Mouse (Mus musculus): Measurements from ENCODE around the gene Atp5e. TPM values are rescaled to one million over a fixed set of nuclear protein-coding genes. Genes with fewer than 3 reads are reported as not detected.
A peak's percentile ranks its signal among the peaks of the same experiment; 100 is the strongest.

The Atp5e gene
- 100 to 1,000 TPM; 705 to 752 TPM for polyA plus RNA-seq (2017; shearing (Covaris generic))

DNA sequence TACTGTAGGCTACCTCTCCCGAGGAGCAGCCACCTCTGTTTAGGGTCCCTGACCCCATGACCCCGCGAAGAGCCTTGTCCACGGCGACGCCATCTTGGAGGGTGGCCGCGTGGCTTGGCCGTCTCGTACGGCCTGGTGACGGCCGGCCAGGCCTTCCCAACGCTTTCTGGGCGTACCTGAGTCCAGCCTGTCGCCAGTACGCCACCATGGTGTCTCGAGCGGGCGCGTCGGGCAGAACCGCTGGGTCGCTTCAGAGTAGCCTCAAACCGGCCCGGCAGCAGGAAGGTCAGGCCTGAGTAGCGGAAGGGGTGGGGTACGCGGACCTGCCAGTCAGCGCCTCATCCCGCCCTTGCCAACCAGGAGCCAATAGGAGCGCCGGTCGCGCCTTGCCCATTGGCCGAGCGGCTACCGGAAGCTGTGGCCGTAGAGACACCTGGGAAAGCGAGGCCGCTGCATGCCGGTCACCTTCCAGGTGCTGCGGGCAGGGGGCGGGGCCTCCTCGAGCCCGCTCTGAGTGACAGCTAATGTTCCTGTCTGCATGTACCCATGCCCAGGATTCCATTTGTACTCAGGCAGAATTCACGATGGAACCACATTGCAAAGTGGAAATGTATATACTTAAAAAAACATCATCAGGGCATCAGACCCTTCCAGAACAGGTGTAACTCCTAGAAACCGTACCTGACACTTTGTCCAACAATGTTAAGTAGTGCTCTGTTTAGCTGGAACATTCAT is at the start of gene Atp5e:
Gene Atp5e, minus strand, starts transcription at position 317 of the 735 bp plus-strand sequence.
- ATAC-seq = peak; percentile 91

DNA sequence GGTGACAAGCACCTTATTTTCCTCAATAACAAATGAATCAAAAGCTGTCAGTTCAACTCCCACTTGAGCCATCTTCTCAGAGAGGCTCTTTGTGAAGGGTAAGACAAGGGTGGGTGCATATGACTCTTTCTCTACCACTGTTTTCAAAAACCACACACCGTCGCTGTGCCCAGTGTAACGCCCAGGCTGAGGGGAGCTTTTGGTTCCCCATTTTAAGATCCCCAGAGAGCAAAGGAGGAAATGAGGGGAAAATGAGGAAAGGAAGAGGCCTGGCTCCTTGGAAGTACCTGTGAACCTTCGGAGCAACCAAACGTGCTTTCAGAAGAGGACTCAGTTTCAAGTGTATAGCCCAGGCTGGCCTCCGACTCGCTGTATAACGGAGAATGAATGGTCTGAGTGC is 45.9 kb upstream of the Atp5e start:
- no peak for ATAC-seq

DNA sequence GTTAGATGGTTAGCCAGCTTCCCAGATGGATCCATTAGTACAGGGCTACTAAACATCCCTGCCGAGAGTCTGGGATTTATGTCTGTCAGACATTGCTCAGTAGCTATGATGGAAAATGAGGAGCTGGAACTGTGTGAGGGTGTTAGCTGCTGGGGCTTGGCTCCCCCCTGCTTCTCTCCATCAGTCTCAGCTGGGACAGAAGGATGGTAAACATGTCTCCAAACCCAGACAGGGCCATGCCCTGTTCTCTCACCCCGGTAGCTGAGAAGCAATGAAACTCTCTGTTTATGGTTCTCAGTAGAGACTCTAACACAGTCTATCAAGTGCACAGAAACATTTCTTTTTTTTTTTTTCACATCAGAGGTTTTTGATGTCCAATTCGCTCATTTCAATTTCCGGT is 44.1 kb upstream of the Atp5e start:
- no peak for ATAC-seq

DNA sequence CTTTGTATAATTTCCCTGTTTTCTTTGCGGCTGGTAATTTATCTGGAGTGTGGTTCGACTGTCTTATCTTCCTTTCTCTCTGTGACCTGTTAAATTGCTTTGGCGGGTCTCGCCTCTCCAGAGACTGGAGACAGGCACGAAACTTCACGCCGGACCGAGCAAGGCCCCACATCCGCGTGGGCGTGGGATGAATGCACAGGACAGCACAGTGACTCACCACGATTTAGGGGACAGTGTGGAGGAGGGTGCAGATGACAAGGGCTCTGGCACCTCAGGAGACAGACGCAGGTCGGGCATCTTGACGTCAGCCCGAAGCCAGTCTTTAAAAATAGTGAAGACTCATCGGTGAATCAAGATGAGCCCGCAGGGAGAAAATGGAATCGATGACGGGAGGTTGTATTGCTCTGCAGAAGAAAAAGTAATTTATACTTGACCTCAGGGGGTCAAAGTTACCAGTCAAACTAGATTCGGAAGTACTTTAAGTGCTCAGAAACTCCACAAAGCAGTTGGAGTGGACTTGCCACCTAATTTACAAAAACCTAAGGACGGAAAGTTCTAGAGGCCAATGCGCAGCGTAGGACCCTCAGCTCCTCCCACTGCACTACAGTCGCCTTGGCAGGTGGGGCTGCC is 39.0 kb upstream of the Atp5e start:
- no peak for ATAC-seq

DNA sequence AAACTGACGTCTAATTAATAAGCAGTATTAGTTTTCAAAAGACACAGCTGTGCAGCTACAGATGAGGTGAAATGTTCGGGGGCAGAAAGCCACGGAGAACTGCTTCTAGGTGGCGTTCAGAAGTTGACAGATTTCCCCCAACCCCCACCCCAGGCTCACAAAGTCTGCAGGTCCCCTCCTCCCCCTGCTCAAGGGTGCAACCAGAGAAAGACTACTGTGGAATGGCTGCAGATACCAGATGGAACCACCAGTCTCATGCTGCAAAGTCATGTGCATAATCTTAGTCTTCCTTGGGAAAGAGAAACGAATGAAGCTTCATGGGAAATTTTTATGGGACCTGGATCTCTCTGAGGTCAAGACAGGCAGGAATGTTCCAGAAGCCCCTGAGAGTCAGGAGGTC is 38.4 kb upstream of the Atp5e start:
- ATAC-seq = no peak

DNA sequence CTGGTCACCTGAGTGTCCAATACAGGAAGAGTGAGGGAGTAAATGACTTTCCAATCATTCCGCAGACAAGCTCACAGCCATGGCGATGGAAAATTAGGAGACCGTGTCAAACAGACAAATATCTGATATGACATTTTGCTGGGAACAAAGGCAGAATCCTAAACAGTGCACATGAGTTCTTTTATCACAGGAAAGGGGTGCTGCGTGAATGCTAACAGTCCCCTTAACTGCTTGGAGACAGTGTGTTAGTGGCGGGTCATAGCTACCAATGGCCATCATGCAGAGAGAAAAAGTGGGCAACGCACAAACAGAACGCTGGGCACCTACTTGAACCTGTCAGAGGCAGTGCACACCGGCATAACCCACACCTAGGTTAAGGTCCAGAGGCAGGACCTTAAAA is 37.6 kb upstream of the Atp5e start:
- no peak for ATAC-seq

DNA sequence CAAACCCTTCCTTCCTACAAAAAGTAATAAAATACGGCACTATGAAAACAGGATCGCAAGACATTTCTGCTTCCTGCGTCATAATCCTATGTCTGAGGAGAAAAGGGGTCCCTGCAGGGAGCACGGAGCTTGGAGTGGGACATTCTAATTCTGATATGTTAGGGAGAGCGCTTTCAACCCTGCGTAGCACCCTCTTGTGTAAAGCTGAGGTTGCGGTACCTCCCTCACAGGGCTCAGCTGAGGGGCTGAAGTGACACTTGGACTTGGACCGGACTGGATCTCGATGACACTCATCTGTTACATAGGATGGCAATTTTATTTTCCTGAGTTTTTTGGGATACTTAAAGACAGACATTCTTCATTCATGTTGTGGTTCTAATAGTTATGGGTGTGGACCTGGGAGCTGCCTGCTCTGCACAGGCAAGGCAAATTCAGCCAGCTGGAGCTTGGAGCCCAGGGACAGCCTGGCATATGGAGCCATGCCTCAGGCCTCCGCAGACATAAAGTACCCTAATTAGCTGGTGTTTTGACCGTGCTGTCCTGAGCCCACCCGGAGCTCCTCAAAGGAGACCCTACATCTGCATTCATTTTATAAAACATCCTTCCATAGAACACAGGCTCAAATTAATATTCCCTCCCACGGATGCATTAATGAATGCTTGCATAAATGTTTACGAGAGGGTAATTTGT is 37.1 kb upstream of the Atp5e start:
- no peak for ATAC-seq

DNA sequence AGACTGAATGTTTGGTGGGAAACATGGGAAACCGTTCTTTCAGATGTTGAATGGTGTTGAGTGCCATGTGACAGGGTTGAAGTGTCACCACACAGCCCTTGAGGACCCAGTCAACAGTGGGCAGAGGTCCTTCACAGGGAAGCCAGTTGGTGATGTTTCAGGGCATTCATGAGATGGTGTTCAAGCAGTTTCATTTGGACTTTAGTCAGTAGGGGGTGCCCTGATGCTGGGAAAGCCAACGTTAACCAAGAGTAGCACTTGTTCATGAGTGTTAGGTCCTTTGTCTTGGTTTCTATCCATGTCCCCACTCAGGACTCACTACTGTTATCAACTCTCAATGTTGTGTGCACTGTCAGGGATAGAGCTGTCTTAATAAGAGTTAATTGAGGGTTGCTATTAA is 29.0 kb upstream of the Atp5e start:
- ATAC-seq = peak; percentile 71

DNA sequence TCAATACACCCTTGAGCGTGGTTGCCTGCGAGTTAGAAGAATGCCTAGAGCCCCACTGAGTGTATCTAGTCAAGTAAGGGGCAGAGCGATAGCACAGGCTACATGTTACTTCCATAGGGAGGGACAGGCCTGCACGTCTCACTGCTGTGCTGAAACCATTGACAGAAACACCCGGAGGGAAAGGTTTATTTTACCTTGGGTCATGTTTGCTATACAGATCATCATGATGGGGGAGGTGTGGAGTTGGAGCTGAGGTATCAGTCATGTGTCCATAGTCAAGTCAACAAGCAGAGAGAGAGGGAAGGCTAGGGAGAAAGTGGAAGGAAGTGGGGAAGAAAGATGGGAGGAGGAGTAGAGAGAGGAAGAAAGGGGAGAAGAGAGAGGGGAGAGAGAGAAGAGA is 23.1 kb upstream of the Atp5e start:
- ATAC-seq = no peak

DNA sequence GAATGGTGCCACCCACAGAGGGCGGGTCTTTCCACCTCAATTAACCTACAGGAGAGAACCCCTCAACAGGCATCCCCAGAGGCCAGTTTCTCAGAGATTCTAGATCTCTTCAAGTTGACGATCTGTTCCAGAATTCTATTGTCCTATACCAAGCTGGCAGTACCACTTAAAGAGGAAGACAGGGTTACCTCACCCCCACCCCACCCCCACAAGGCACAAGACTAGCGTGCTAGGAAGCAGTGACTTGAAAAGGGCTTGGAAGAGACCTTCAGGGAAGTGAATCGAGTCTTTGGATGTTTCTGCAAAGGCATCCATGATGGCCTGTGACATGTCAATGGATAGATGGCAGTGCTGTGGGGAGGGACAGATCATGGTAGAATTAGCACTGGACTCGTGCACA is 14.8 kb upstream of the Atp5e start:
- no peak for ATAC-seq

DNA sequence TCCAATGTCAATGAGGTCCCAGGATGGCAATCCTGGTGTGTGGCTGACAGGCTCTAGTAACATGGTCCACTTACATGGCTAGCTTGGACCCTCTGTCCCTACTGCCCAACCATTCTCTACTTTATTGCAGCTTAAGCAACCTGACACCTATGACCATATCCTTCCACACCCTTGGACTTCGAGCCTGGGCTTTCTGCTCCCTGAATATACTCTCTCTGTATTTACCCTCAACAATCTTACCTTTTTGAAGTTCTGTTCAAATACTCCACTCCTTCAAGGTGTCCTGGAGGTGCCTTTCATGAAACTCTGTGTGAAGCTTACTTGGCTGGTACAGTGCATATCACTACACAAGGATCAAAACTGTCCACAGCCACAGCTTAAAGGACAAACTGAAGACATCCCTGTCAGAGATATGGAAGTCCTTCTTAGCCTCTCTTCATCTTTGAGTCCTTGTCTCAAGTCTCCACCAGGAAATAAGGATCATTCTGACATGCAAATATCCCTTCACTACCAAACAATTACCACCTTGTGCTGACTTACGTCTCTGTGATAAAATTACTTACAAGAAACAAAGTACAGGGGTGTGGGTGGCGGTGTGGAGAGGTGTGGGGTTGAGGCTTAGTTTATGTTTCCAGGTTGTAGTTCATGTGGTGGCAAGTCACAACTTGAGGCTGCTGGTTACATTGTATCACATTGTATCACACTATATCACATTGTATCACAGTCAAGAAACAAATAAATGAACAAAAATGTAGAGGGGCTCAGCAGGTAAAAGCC is 13.8 kb upstream of the Atp5e start:
- no peak for ATAC-seq

DNA sequence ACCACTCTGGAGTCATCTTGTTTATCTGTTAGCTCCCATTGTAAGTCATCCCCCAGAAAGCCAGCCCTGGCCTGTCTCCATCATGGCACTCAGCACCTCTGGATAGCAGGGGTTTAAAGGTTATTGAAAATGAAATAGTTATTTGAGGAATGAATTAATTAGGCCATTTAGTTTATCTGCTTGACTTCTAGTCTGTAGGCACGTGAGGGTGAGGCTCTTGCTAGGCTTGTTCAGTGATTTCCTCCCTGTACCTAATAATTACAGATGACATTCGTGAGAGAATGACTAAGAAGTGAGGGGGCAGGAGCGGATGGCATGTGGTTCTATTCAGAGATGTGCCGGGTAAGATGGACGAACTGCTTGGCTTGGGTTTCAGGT is 9.6 kb upstream of the Atp5e start:
- no peak for ATAC-seq

DNA sequence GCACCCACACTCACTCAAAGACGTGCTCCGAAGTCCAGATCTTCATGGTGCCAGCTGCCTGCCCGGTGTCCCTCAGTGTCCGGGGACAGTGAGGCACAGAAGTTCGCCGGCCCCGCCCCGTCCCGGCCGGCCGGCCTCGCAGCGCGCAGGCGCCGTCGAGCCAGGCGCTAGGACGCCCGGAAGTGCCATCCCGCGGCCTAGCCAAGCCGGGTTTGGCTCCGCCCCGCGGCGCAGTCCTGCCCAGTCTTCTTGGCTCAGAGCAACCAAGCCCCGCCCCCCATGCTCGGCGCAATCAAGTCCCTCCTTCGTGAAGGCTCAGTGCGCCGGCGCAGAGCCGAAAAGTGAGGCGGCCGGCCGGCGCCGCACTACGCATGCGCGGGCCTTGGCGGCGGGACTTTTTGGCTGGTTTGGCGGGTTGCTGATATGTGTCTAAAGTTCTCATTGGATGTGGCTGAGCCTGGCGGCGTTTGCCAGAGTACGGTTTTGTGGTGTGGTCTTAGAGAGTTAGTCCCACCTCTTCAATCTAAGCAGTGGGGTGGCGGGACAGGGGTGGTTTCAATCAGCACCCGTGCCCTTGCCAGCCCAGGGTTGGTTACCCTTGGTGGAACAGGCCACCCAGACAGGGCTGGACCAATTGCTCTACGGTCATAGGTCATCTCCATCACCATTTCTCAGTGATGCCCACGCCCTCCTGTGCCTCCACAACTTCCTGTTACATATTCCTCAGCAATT is 9.1 kb upstream of the Atp5e start, which contains the start of gene Prelid3b:
Gene Prelid3b, minus strand, starts transcription at position 264 of the 732 bp plus-strand sequence.
- peak; percentile 95 for ATAC-seq

DNA sequence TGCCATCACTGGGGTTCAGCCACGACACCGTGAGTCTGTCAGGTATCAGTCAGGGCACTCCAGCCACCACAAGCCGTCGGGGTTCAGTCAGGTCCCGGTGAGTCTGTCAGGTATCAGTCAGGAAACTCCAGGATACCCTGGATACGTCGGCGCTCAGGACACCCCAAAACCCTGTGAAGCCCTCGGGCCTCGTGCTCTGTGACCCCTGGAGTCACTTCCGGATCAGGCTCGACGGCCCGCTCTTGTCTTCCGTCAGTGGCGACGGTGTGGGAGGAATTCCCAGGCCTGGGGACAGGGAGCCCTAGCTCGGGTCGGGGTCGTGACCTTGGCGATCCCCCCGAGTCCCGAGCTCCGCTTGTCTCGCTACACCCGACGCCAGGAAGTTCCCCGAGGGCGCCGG is 8.5 kb upstream of the Atp5e start:
- peak; percentile 35 for ATAC-seq

DNA sequence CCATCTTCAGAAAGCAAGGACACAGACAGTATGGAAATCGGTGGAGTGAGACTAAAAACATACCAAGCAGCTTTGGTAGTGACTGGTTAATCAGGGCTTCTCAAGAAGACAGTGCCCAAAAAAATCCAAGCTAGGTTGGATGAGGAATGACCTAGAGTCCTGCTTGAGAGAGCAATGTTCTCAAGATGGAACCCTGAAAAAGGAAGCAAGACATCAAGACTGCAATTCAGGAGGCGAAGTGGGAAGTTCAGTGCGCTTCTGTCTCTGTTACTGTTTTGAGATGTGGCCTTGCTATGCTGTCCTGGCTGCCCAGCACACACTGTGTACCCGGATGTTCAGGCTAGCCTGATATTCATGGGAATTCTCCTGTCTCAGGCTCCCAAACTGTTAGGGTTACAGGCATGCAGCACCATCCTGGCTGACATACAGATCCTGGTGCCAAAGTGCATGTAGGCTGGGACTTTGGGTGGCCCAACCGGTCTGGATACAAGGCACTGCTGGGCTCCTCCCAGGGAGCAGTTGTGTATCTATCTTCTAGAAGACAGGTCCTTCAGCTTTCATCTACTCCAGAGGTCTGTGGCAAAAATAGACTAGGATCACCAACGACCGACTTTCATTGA is 7.0 kb upstream of the Atp5e start:
- no peak for ATAC-seq

DNA sequence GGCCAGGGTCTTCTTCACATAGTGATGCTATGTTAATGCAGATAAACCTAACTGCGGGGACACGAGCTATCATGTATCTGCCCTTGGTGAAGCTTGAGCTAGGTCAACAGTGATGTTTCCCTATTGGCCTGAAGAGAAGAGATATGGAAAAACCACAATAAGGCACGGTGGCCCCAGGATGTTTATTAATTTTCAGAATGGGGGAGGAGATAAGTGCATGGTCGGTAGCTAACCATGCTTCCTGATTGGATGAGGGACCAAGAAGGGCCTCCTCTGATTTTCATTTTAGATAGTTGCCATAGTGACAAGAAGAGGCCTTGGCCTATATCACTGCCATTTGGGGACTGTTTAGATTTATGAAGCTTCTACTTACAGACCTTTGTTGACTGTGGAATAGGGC is 6.4 kb upstream of the Atp5e start:
- no peak for ATAC-seq

DNA sequence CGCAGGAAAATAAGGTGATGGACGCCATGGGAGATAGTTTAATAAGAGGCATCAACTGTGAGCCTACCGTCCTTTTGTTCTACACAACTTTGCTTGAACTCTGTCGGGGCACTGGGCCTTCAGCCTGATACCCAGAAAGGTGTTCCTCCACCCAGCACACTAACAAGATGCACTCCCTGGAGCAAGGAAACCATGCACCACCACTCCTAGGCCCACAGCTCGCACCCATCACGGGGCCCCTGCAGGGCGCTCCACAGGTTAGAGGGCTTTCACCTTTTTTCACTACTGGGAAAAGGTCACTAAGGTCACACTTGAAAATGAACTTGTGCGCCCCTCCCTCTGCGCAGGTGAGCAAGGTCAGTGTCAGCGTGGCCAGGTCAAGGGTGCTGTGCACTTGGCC is 535 bp downstream of the Atp5e start:
- ATAC-seq = peak; percentile 45

DNA sequence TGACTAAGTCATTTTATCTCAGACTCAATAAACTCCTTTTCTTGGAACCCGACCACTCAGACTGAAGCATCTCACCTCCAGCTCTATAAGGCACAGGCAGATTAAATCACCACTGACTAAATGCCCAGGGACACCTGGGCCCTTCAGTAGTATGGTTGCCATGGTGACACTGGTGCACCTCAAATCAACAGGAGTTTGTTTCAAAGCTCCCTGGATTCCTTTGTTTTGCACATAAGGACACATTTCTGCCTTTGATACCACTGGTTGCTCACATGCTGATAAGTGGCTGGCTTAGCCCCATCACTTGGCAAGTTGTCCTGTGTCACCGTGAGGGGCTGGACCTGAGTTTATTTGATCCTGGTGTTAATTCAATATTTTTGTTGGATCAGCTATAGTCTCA is 4.5 kb downstream of the Atp5e start:
- ATAC-seq = no peak

DNA sequence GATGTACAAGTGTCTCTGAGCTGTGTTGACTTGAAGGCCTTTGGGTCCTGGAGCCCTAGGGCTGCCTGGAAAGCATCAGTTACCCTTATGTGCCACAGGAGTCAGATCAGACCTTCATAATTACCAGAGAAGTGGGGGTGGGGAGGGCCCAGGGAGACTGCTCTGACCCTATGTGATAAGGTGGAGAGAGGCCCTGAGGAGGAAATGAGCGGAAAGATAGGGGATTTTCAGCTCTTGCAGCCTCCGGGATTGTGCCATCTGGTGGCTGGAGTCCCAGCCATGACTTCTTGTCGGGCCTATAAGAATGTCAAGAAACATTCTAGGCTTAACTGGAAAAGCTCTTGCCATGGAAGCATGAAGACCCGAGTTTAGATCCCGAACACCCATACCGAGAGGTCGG is 10.2 kb downstream of the Atp5e start:
- ATAC-seq = no peak

DNA sequence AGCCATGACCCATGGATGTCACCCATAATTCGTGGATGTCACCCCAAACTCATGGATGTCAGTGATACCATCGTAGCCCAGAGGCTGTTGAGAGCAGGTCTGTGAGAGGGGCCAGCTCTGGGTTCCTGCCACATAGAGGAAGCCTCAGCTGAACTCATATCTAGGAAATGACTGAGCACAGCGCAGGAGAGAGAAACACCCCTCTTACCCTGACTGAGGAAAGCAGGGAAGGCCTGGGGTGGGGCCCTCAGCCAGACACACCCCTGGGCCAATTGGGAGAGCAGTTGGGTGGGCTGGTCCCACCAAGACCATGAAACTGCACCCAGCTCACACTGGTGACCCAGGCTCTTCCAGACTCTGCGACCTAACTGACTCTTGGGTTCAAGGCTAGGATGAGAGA is 13.6 kb downstream of the Atp5e start, which contains the start of gene Tubb1:
Gene Tubb1, plus strand, starts transcription at position 343 of the 400 bp plus-strand sequence.
- no peak for ATAC-seq

DNA sequence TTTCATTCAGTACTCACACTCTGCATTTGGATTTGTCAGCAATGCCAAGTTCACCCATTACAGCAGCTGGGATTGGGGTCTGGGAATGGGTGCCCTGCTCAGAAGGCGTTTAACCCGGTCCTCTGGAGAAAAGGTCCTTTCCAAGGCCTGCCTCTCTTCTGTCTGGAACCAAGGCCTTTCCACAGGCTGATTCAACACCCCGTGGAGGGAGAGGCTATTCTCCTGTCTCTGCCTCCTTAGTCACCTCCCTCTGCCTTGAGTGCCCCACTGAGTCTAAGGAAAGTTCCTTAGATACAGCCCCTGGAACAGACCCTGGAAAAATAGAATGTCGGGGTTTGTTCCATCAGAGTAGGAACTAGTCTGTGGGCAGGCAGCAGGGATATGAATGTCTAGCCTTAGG is 15.5 kb downstream of the Atp5e start:
- ATAC-seq = no peak

DNA sequence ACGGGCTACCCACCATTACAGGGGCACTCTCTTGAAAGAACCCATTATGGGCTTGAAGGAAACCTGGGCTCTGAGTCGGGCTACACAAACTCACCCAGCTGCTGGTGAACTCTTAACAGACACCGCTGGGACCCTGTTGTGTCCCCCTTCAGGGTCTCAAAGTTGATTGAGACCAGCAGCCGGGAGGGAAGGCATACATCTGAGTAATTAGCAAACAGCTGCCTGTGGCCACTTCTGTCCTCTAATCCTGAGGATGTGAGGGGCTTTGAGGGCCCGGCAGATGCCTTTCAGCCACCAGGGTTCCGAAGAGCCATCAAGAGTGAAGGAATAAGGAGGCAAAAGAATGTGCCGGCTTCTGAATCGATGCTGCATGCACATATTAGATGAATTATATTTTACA is 17.0 kb downstream of the Atp5e start:
- ATAC-seq = no peak

All from activated CD4-positive, CD25-positive, alpha-beta regulatory T cell, adult 4 months (primary cell).